ENCODE assay signal across 18 mouse cellular contexts in genomic region chr14:51892191-51892939, GRCm38 (mm10). TPM values are rescaled to one million over a fixed set of nuclear protein-coding genes. Genes with fewer than 3 reads are reported as not detected.
DNase-seq lines count a peak whose midpoint lies in the region; ATAC-seq and TF ChIP-seq lines count a peak whose summit lies in the region.
"Had no signal": no experiment of that assay in that cellular context is flagged by ENCODE, and none has a peak within 500 bp of the region (broad histone marks: within the 10 kb centered on the region; RNA-seq: fewer than 3 reads in every experiment).

Gene Slc39a2 (plus strand): TSS chr14:51892889.

- no peak within 1 kb of the TSS for H3K9ac ChIP-seq in lung, embryonic 15.5 days
- H3K9ac ChIP-seq: forebrain, embryonic 12.5 days had no signal

- no peak for ATAC-seq in lung, embryonic 15.5 days (ENCODE audit: borderline replicate concordance, extremely low read depth, low FRiP score, low TSS enrichment)
- ATAC-seq in inflammation-experienced regulatory T-cells, adult 6 months, result peak; percentile 72
- ATAC-seq: hindbrain, postnatal 0 days; Patski had no signal

- no peak for TF ChIP-seq POLR2A in cerebellum, adult 2 months (IDR thresholded peaks at IDR 0.05; ENCODE audit: borderline replicate concordance, insufficient read depth, low read length)

- no peaks in the 10 kb centered on the region for H3K4me1 ChIP-seq in cerebellum, adult 2 months (ENCODE audit: control insufficient read depth, insufficient read depth, low read length)
- H3K4me1 ChIP-seq in lung, embryonic 15.5 days, result 0 out of 2 replicates have a peak, but pooled peaks cover 3% of the 10 kb centered on the region
- H3K4me1 ChIP-seq: forebrain, embryonic 12.5 days had no signal

- DNase-seq in cerebellum, adult 2 months, result no peak
- no peak for DNase-seq in cerebellum, postnatal 14 days
- DNase-seq in lung, postnatal 10 days, result no peak
- peak; percentile 15 for DNase-seq in T-cell, adult 2 months (ENCODE audit: low spot score)
- DNase-seq in cerebellum, adult 8-10 months, result no peak
- DNase-seq in layer of hippocampus, adult 2 months (ENCODE audit: low spot score in 2 of 2), result no peak
- DNase-seq: cerebellum, adult 11 months; kidney, adult 2 months; kidney, postnatal 14 days; midbrain, embryonic 14.5 days had no signal

- H3K36me3 ChIP-seq in lung, embryonic 15.5 days, result peaks cover 43% of the 10 kb centered on the region

- WGBS in cerebellum, adult 2 months, result 92% methylated on average over 9 of the region's 9 CpGs
- WGBS in lung, embryonic 15.5 days, result 86% methylated on average over 9 of the region's 9 CpGs

- no peaks in the 10 kb centered on the region for H3K9me3 ChIP-seq in lung, embryonic 15.5 days
- H3K9me3 ChIP-seq: forebrain, embryonic 12.5 days had no signal

- no peaks in the 10 kb centered on the region for H3K27me3 ChIP-seq in cerebellum, adult 2 months (ENCODE audit: control insufficient read depth, insufficient read depth, low read length)
- no peaks in the 10 kb centered on the region for H3K27me3 ChIP-seq in lung, embryonic 15.5 days
- H3K27me3 ChIP-seq: CH12.LX; forebrain, embryonic 12.5 days; Patski had no signal

- H3K4me2 ChIP-seq in lung, embryonic 15.5 days, result no peak within 1 kb of the TSS
- H3K4me2 ChIP-seq: forebrain, embryonic 12.5 days; heart, embryonic 11.5 days had no signal

- no peak for TF ChIP-seq CTCF in cerebellum, adult 2 months (IDR thresholded peaks at IDR 0.05; ENCODE audit: borderline replicate concordance, insufficient read depth, low read depth, low read length)
- no peak for TF ChIP-seq CTCF in layer of hippocampus, adult 2 months (conservative IDR thresholded peaks at IDR 0.05)

- no peak within 1 kb of the TSS for H3K27ac ChIP-seq in cerebellum, adult 2 months (ENCODE audit: insufficient read depth, low read length)
- H3K27ac ChIP-seq in lung, embryonic 15.5 days, result peak within 1 kb of the TSS; percentile 36; the same call in 1 of the 2 replicates
- H3K27ac ChIP-seq in layer of hippocampus, adult 2 months, result no peak within 1 kb of the TSS
- H3K27ac ChIP-seq: forebrain, embryonic 12.5 days; hindbrain, postnatal 0 days had no signal

- no peak within 1 kb of the TSS for H3K4me3 ChIP-seq in cerebellum, adult 2 months (replicated peaks; ENCODE audit: insufficient read depth, low read depth, low read length)
- H3K4me3 ChIP-seq in lung, embryonic 15.5 days, result no peak within 1 kb of the TSS
- H3K4me3 ChIP-seq in layer of hippocampus, adult 2 months, result no peak within 1 kb of the TSS
- H3K4me3 ChIP-seq: forebrain, embryonic 12.5 days had no signal

RNA-seq across cellular contexts. Expression of gene Slc39a2, which starts in this region (rescaled TPM):
- polyA plus RNA-seq in cerebellum, adult 2 months (2012; rRNA removed), result 13.8 and 15.0 TPM in 2 replicates
- polyA plus RNA-seq in lung, embryonic 15.5 days (2015; fragmentation: Nextera tagmentation; extraction: Ambion mirVana), result 0.34 and 0.38 TPM in 2 replicates
- polyA plus RNA-seq in inflammation-experienced regulatory T-cells, adult 6 months (2017; shearing (Covaris generic)), result under 1 TPM; 0.29 to 0.40 (median 0.34) TPM
- total RNA-seq in layer of hippocampus, adult 2 months (2021), result 10 to 100 TPM in 1 of 2 experiments, 1 to 10 TPM in 1; 8.2 to 10.1 TPM
- total RNA-seq: hematopoietic stem cell, adult 5-6 weeks had no signal

Comparison
In these comparisons a context has a peak if more than half of its experiments do, and no peak if none do; other contexts are left out.
1. RNA of gene Slc39a2 (polyA plus RNA-seq): 13.8 to 15.0 TPM in cerebellum, adult 2 months; 0.29 to 0.40 TPM in inflammation-experienced regulatory T-cells, adult 6 months and 0.34 to 0.38 TPM in lung, embryonic 15.5 days; every median in the first group is over 10 times any median in the second.
2. Peak in ATAC-seq in inflammation-experienced regulatory T-cells, adult 6 months; RNA of the gene not detected or under 1 TPM.